Mouse (Mus musculus): ENCODE measurements around the gene Casp6. TPM values are rescaled to one million over a fixed set of nuclear protein-coding genes. Genes with fewer than 3 reads are reported as not detected.
A peak's percentile ranks its signal among the peaks of the same experiment; 100 is the strongest.

The Casp6 gene
- total and polyA plus RNA-seq, 3 experiments: 10.5 to 31.7 (median 15.3) TPM

DNA sequence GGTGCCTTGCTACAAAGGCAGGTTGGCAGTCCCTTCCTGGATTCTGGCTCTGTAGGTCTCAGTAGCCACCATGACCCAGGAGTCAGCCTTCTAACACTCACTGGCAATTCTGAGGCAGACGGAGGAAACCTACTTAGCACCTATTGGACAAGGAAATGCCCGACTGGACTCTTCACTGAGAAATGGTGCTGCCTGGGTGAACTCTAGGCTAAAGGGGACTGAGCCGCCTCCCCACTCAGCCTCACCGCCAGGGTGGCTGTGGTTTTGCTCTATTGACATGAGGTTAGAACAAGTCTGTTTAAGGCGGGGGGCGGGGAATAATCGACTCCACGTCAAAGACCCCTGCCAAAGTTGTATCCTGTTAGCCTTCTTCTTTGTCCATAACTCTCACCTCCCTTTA is 2.6 kb downstream of the Casp6 start:
- Histone ChIP-seq H3K9ac (ENCODE audit: insufficient read depth, low read depth) (no peak overlapping the region), H3K9me3 (replicated peaks; ENCODE audit: low read length) (no peaks in the 10 kb centered on the region), H3K27me3 (replicated peaks) (no peaks in the 10 kb centered on the region), H3K27ac (ENCODE audit: insufficient read depth, low read depth) (no peak overlapping the region), H3K4me2 (ENCODE audit: insufficient read depth, low read depth, poor library complexity, severe bottlenecking) (no peak overlapping the region), H3K36me3 (replicated peaks in 1 of 2; ENCODE audit: control insufficient read depth in 1 of 2, insufficient read depth in 1 of 2, low read length in 1 of 2) (peaks cover 0 to 21% of the 10 kb centered on the region in 2 experiments), H3K4me3 (replicated peaks in 1 of 3; ENCODE audit: low read depth in 2 of 3, low read length in 2 of 3, poor library complexity in 1 of 3) (no peak overlapping the region), H3K79me2 (replicated peaks; ENCODE audit: control insufficient read depth, extremely low read depth, insufficient read depth, poor library complexity, severe bottlenecking) (no peaks in the 10 kb centered on the region), H3K4me1 (ENCODE audit: control insufficient read depth in 1 of 2, insufficient read depth in 2 of 2) (peaks cover 18 to 50% of the 10 kb centered on the region in 2 experiments)
- no peak for DNase-seq (ENCODE audit: extremely low read depth)
- TF ChIP-seq GABPA (IDR thresholded peaks at IDR 0.05; ENCODE audit: insufficient replicate concordance, low read depth, low read length) (no peak), EP300 (IDR thresholded peaks at IDR 0.05; ENCODE audit: low read length) (no peak), RAD21 (IDR thresholded peaks at IDR 0.05; ENCODE audit: low read depth, low read length) (no peak), CTCF (conservative IDR thresholded peaks at IDR 0.05 in 1 of 2, IDR thresholded peaks at IDR 0.05 in 1 of 2; ENCODE audit: low read depth in 2 of 2, low read length in 2 of 2) (no peak), SIN3A (IDR thresholded peaks at IDR 0.05; ENCODE audit: low read length) (no peak), RCOR1 (conservative IDR thresholded peaks at IDR 0.05; ENCODE audit: low read depth, low read length) (no peak), CHD2 (IDR thresholded peaks at IDR 0.05; ENCODE audit: low read length) (no peak), POLR2AphosphoS2 (IDR thresholded peaks at IDR 0.05; ENCODE audit: low read depth, low read length) (no peak), KAT2A (IDR thresholded peaks at IDR 0.05; ENCODE audit: insufficient replicate concordance, low read length) (no peak), ETS1 (conservative IDR thresholded peaks at IDR 0.05; ENCODE audit: low read depth, low read length) (no peak), JUN (IDR thresholded peaks at IDR 0.05; ENCODE audit: insufficient read depth, low read depth, low read length) (no peak)
- in situ Hi-C loops (cut with MboI; ENCODE audit: low pct_ligation_motif_present, low pct_unique_long_range_greater_than_20kb, low sequenced_read_pairs): loop anchor here (25.0 kb wide), 1 partner anchor 783 kb away; no protein-coding TSS in a partner anchor
- dilution Hi-C loops (cut with MboI; ENCODE audit: extremely low pct_ligation_motif_present, extremely low pct_unique_long_range_greater_than_20kb, low sequenced_read_pairs): no loop called here

DNA sequence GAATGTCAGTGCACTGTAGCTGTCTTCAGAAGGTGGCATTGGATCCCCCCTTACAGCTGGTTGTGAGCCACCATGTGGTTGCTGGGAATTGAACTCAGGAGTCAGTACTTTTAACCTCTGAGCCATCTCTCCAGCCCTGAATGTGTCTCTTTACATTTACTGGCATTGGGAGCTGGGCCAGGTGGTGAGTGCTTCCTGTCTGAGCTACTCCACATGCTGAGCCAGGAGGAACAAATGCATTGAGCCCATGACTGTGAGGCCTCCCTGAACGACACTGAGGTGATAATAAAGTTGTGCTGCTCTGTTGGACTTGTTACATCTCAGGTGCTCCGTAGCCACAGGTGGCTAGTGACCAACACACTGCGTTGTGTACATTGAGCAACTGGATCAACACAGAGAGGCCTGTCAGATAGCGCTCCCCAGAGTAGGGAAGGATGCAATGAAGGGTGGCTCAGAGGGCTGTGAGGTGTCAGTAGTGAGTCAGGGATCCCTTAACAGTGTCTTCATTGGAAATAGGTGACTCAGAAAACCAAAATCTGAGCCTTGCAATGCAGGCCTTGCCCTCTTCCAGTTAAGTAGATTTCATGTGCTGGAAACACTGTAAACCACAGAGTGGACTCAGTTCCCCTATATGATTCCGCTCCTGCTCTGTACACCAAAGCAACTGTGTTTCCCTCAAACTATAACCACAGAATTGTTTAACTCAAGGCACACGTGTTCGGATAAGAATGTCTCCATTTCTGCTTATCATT is 3.3 kb downstream of the Casp6 start:
- Histone ChIP-seq H3K4me1 (ENCODE audit: control insufficient read depth in 1 of 2, insufficient read depth in 2 of 2) (peaks cover 18 to 50% of the 10 kb centered on the region in 2 experiments), H3K4me3 (replicated peaks in 1 of 3; ENCODE audit: low read depth in 2 of 3, low read length in 2 of 3, poor library complexity in 1 of 3) (peak overlapping the region in 1 of 3 experiments; percentile 19), H3K9me3 (replicated peaks; ENCODE audit: low read length) (no peaks in the 10 kb centered on the region), H3K36me3 (replicated peaks in 1 of 2; ENCODE audit: control insufficient read depth in 1 of 2, insufficient read depth in 1 of 2, low read length in 1 of 2) (peaks cover 3 to 25% of the 10 kb centered on the region in 2 experiments), H3K79me2 (replicated peaks; ENCODE audit: control insufficient read depth, extremely low read depth, insufficient read depth, poor library complexity, severe bottlenecking) (no peaks in the 10 kb centered on the region), H3K4me2 (ENCODE audit: insufficient read depth, low read depth, poor library complexity, severe bottlenecking) (no peak overlapping the region), H3K27ac (ENCODE audit: insufficient read depth, low read depth) (no peak overlapping the region), H3K27me3 (replicated peaks) (no peaks in the 10 kb centered on the region), H3K9ac (ENCODE audit: insufficient read depth, low read depth) (no peak overlapping the region)
- dilution Hi-C loops (cut with MboI; ENCODE audit: extremely low pct_ligation_motif_present, extremely low pct_unique_long_range_greater_than_20kb, low sequenced_read_pairs): no loop called here
- in situ Hi-C loops (cut with MboI; ENCODE audit: low pct_ligation_motif_present, low pct_unique_long_range_greater_than_20kb, low sequenced_read_pairs): loop anchor here (25.0 kb wide), 1 partner anchor 783 kb away; no protein-coding TSS in a partner anchor
- peak; percentile 84 for DNase-seq (ENCODE audit: extremely low read depth)
- TF ChIP-seq TBP (conservative IDR thresholded peaks at IDR 0.05; ENCODE audit: low read depth, low read length) (no peak), ZKSCAN1 (IDR thresholded peaks at IDR 0.05; ENCODE audit: borderline replicate concordance, low read depth, low read length) (no peak), USF2 (conservative IDR thresholded peaks at IDR 0.05; ENCODE audit: low read depth, low read length) (no peak), ELF1 (IDR thresholded peaks at IDR 0.05; ENCODE audit: low read depth, low read length) (no peak), CHD2 (IDR thresholded peaks at IDR 0.05; ENCODE audit: low read length) (no peak), IRF4 (IDR thresholded peaks at IDR 0.05; ENCODE audit: low read depth, low read length) (peak; percentile 88), ZMIZ1 (IDR thresholded peaks at IDR 0.05; ENCODE audit: low read depth, low read length) (no peak), E2F4 (IDR thresholded peaks at IDR 0.05; ENCODE audit: insufficient replicate concordance, low read depth, low read length) (no peak), MAZ (IDR thresholded peaks at IDR 0.05; ENCODE audit: low read depth, low read length) (0 out of 2 replicates have a peak, but pooled peaks have one; percentile 16), PAX5 (IDR thresholded peaks at IDR 0.05; ENCODE audit: low read length) (no peak), CTCF (conservative IDR thresholded peaks at IDR 0.05 in 1 of 2, IDR thresholded peaks at IDR 0.05 in 1 of 2; ENCODE audit: low read depth in 2 of 2, low read length in 2 of 2) (peak in 1 of 2 experiments; percentile 37; a peak in 2 of 4 replicates), BHLHE40 (IDR thresholded peaks at IDR 0.05; ENCODE audit: low read depth, low read length) (peak; percentile 87), SIN3A (IDR thresholded peaks at IDR 0.05; ENCODE audit: low read length) (peak; percentile 46; the same call in 1 of the 2 replicates), RCOR1 (conservative IDR thresholded peaks at IDR 0.05; ENCODE audit: low read depth, low read length) (peak; percentile 87; the same call in 1 of the 2 replicates), USF1 (IDR thresholded peaks at IDR 0.05; ENCODE audit: low read depth, low read length) (no peak), TCF12 (IDR thresholded peaks at IDR 0.05; ENCODE audit: low read depth, low read length) (0 out of 2 replicates have a peak, but pooled peaks have one; percentile 15), KAT2A (IDR thresholded peaks at IDR 0.05; ENCODE audit: insufficient replicate concordance, low read length) (no peak), MYC (IDR thresholded peaks at IDR 0.05; ENCODE audit: low read depth, low read length) (peak; percentile 70; the same call in 1 of the 2 replicates), RAD21 (IDR thresholded peaks at IDR 0.05; ENCODE audit: low read depth, low read length) (peak; percentile 8), JUN (IDR thresholded peaks at IDR 0.05; ENCODE audit: insufficient read depth, low read depth, low read length) (peak; percentile 41; the same call in 1 of the 2 replicates), NRF1 (IDR thresholded peaks at IDR 0.05; ENCODE audit: low read depth, low read length) (no peak), POLR2AphosphoS2 (IDR thresholded peaks at IDR 0.05; ENCODE audit: low read depth, low read length) (no peak), NELFE (IDR thresholded peaks at IDR 0.05; ENCODE audit: low read depth, low read length) (no peak), MAFK (IDR thresholded peaks at IDR 0.05; ENCODE audit: insufficient replicate concordance, low read length) (peak; percentile 61; the same call in 1 of the 2 replicates), MEF2A (IDR thresholded peaks at IDR 0.05; ENCODE audit: borderline replicate concordance, low read depth, low read length) (peak; percentile 67; the same call in 1 of the 2 replicates)
